Mouse (Mus musculus) liver, postnatal 0 days (tissue): Measurements from ENCODE around the gene Cd82. TPM values are rescaled to one million over a fixed set of nuclear protein-coding genes. Genes with fewer than 3 reads are reported as not detected.

Experiments
- ATAC-seq: fragments of 200-750 bp; cut with Nextera tagmentation; 2 replicates; pipeline ENCODE4 v1.8.0; 2017; ENCODE audit warnings: mild to moderate bottlenecking, moderate library complexity
- DNase-seq: peaks from one replicate; pipeline ENCODE4 v3.0.0-alpha.2; 2016
- H3K27ac ChIP-seq: fragments of 300-500 bp; sonication (generic); 2 replicates; pipeline ENCODE4 v1.5.1; 2014; ENCODE audit warnings: antibody characterized with exemption, moderate library complexity, mild to moderate bottlenecking, low read depth
- H3K27me3 ChIP-seq: fragments of 300-500 bp; sonication (generic); 2 replicates; pipeline ENCODE4 v1.6.1; 2014; ENCODE audit warnings: low read length, control low read depth, mixed read lengths; ENCODE audit not compliant: insufficient read depth
- H3K36me3 ChIP-seq: fragments of 300-500 bp; sonication (generic); replicated peaks from 2 replicates; pipeline ENCODE4 v1.6.1; 2014; ENCODE audit warnings: mild to moderate bottlenecking, control low read depth, low read length, moderate library complexity, mixed read lengths; ENCODE audit not compliant: insufficient read depth
- H3K4me1 ChIP-seq: fragments of 300-500 bp; sonication (generic); 2 replicates; pipeline ENCODE4 v1.6.1; 2014; ENCODE audit warnings: antibody characterized with exemption, mild to moderate bottlenecking, control low read depth; ENCODE audit not compliant: insufficient read depth
- H3K4me2 ChIP-seq: fragments of 300-500 bp; sonication (generic); 2 replicates; pipeline ENCODE4 v1.6.1; 2014; ENCODE audit warnings: low read depth, mild to moderate bottlenecking, low read length, moderate library complexity, mixed read lengths
- H3K4me3 ChIP-seq: fragments of 300-500 bp; sonication (generic); 2 replicates; pipeline ENCODE4 v1.5.1; 2014; ENCODE audit warnings: low read depth, low read length
- H3K9ac ChIP-seq: fragments of 300-500 bp; sonication (generic); replicated peaks from 2 replicates; pipeline ENCODE4 v1.6.1; 2014; ENCODE audit warnings: mild to moderate bottlenecking, moderate library complexity
- H3K9me3 ChIP-seq: fragments of 300-500 bp; sonication (generic); 2 replicates; pipeline ENCODE4 v1.6.1; 2016; ENCODE audit warnings: mild to moderate bottlenecking, control low read depth, low read length, mixed read lengths
- CTCF ChIP-seq: sonication (generic); IDR thresholded peaks from 2 replicates; pipeline ENCODE4 v1.5.1; 2016; ENCODE audit warnings: antibody characterized with exemption, low read depth
- EP300 ChIP-seq: IDR thresholded peaks from 2 replicates; pipeline ENCODE4 v1.6.1; 2016; ENCODE audit warnings: antibody characterized with exemption, low read depth, mild to moderate bottlenecking
- WGBS: fragments of 180-500 bp; shearing (Covaris S2); extraction: QIAGEN DNeasy Blood & Tissue Kit; methylation state at CpG from one replicate; pipeline ENCODE4 v1.1.7; 2014; ENCODE audit not compliant: insufficient replicate concordance; 5-methylcytosine and 5-hydroxymethylcytosine counted together
- polyA plus RNA-seq: library from polyadenylated mRNA; unstranded; fragments of >200 nt; fragmentation: Nextera tagmentation; extraction: Ambion mirVana; gene quantifications from 2 replicates; pipeline ENCODE4 v1.2.1, GENCODE M21; 2015

Cd82 gene
- polyA plus RNA-seq, 1 experiment from 2014 or later: 87.7 TPM

GRCm38 (mm10) chr2:93405017-93405425, 57.9 kb downstream of the Cd82 start:
- H3K9ac ChIP-seq: no peak overlapping the region
- no peaks in the 10 kb centered on the region for H3K4me1 ChIP-seq
- ATAC-seq (no peak), DNase-seq (no peak)
- TF ChIP-seq CTCF (no peak), EP300 (no peak)
- no peaks in the 10 kb centered on the region for H3K27me3 ChIP-seq
- no peaks in the 10 kb centered on the region for H3K36me3 ChIP-seq
- H3K27ac ChIP-seq: no peak overlapping the region
- no peak overlapping the region for H3K4me3 ChIP-seq
- 66% methylated on average over 6 of the region's 7 CpGs for WGBS
- no peaks in the 10 kb centered on the region for H3K9me3 ChIP-seq
- H3K4me2 ChIP-seq: no peak overlapping the region

DNA sequence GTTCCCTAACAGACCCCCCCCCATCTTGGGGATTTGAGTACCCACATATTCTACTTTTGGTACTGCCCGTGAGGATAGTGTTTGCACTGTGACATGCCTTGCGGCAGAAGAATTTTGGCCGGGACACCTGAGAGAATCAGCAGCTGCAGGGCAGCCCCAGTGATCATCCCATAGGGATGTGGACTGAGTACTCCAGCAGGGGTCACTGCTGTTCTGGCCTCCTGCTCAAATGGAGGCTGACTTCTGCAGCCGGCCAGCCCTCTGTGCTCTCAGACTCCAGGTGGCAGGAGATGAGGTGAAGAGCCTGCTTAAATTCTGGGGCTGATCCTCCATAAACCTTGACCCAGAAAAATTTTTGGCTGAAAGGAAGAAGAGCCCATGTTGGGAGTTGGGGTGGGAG, 58.8 kb downstream of the Cd82 start:
- TF ChIP-seq CTCF (peak; percentile 55), EP300 (no peak)
- H3K9me3 ChIP-seq: no peaks in the 10 kb centered on the region
- no peak overlapping the region for H3K9ac ChIP-seq
- no peak for DNase-seq
- ATAC-seq: no peak
- no peak overlapping the region for H3K27ac ChIP-seq
- H3K4me3 ChIP-seq: no peak overlapping the region
- no peaks in the 10 kb centered on the region for H3K4me1 ChIP-seq
- H3K27me3 ChIP-seq: no peaks in the 10 kb centered on the region
- 30% methylated on average over 4 of the region's 4 CpGs for WGBS
- H3K36me3 ChIP-seq: no peaks in the 10 kb centered on the region
- H3K4me2 ChIP-seq: no peak overlapping the region

DNA sequence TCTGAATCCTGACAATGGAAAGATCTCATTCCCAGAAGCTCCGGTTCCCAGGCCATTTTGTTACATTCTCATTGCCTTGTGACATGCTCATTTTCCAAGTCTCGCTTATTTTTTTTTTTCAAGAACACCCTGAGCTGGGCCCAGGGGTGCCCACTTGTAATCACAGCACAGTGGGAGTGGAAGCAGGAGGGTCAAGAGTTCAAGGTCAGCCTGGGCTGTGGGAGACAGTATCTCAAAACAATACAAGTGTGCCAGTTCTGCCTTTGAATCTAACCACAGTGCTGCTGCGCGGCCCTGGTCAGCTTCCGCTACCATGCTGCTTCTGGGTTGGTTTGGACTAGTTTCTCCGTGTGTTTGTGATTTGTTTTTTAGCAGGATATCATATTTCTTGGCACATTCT, 59.7 kb downstream of the Cd82 start:
- no peak overlapping the region for H3K4me2 ChIP-seq
- no peaks in the 10 kb centered on the region for H3K4me1 ChIP-seq
- H3K27ac ChIP-seq: no peak overlapping the region
- 79% methylated on average over 6 of the region's 6 CpGs for WGBS
- no peak for ATAC-seq
- H3K4me3 ChIP-seq: no peak overlapping the region
- TF ChIP-seq EP300 (no peak), CTCF (no peak)
- H3K9me3 ChIP-seq: no peaks in the 10 kb centered on the region
- no peak for DNase-seq
- H3K27me3 ChIP-seq: no peaks in the 10 kb centered on the region
- H3K36me3 ChIP-seq: no peaks in the 10 kb centered on the region
- no peak overlapping the region for H3K9ac ChIP-seq

DNA sequence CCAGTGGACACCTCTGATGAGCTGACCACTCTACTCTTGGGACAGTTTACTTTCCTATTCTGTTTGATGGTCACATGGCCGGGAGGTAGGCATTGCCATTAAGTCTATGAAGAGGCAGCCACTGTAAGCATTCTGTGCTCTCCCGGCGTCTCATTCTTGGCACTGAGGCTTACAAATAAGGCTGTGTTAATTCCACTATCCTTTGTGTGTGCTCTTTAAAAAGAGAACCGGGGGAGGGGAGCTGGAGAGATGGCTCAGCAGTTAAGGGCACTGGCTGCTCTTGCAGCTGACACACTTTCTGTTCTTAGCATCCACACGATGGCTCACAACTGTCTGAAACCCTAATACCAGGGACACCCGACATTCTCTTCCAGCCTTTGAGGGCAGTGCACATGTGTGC, 71.7 kb downstream of the Cd82 start:
- ATAC-seq (no peak), DNase-seq (no peak)
- no peaks in the 10 kb centered on the region for H3K27me3 ChIP-seq
- H3K27ac ChIP-seq: no peak overlapping the region
- no peaks in the 10 kb centered on the region for H3K9me3 ChIP-seq
- H3K4me3 ChIP-seq: no peak overlapping the region
- no peak overlapping the region for H3K4me2 ChIP-seq
- no peaks in the 10 kb centered on the region for H3K36me3 ChIP-seq
- no peak overlapping the region for H3K9ac ChIP-seq
- WGBS: 67% methylated on average over 6 of the region's 6 CpGs
- TF ChIP-seq EP300 (no peak), CTCF (no peak)
- no peaks in the 10 kb centered on the region for H3K4me1 ChIP-seq

DNA sequence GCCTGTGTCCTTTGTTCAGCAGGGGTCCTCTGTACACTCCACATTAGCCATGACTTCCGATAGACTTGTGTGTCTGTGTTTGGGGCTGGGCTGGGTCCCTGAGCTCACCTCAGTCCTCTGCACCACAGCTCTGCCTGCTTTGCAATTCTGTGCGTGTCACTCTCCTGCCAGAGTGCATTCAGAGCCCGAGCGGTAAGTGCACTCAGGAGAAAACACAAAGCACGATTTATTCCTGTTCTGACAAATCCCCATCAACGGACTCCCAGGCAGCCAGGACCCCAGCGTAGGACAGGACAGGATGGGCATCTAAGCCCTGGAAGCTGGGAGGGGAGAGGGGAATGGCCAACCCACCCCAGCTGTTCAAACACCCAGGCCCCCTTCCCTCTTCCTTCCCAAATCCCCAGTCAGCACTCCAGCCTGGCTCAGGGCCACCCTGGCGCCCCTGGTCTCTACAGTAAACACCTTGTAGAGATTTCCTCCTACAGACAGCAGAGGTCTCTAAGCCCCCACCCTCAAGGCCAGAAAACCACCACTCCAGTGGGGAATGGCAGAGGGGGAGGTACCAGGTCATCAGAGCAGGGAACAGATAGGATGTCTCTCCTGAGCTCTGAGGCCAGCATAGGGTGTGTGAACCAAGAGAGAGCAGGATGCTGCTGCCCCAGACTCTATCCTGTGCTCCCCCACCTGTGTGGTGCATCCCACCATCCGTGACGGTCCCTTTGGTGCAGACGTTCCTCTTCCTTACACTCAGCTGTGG, 72.6 kb downstream of the Cd82 start:
- Histone ChIP-seq H3K36me3 (no peaks in the 10 kb centered on the region), H3K27ac (no peak overlapping the region), H3K27me3 (no peaks in the 10 kb centered on the region), H3K9me3 (no peaks in the 10 kb centered on the region), H3K4me1 (no peaks in the 10 kb centered on the region), H3K4me2 (no peak overlapping the region), H3K4me3 (no peak overlapping the region), H3K9ac (no peak overlapping the region)
- 47% methylated on average over 11 of the region's 11 CpGs for WGBS
- no peak for TF ChIP-seq CTCF
- DNase-seq (no peak), ATAC-seq (no peak)

DNA sequence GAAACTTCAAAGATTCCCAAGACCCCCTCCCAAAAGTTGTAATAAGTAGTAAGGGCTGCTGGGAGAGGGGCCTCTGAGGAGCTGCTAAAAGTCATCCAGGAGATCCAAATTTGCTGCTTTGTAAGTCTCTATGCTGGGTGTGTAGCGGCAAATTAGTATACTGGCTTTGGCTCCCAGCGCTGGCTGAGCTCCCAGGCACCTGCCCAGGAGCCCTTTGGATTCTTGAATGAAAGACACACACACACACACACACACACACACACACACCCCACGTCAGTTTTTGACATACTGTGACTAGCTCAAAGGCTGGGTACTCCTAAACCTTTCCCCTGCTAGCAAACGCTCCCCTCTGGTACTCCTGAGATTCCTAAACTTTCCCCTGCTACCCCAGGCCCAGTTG, 76.0 kb downstream of the Cd82 start:
- 69% methylated on average over 4 of the region's 4 CpGs for WGBS
- Histone ChIP-seq H3K27ac (no peak overlapping the region), H3K27me3 (no peaks in the 10 kb centered on the region), H3K36me3 (no peaks in the 10 kb centered on the region), H3K4me2 (no peak overlapping the region), H3K9ac (no peak overlapping the region), H3K4me1 (no peaks in the 10 kb centered on the region), H3K9me3 (no peaks in the 10 kb centered on the region), H3K4me3 (no peak overlapping the region)
- TF ChIP-seq CTCF (no peak), EP300 (no peak)
- ATAC-seq: no peak
- no peak for DNase-seq
